In genomic region chr13:51643924-51644828, GRCm38 (mm10) we compare ENCODE assay signal across 8 mouse cellular contexts. TPM values are rescaled to one million over a fixed set of nuclear protein-coding genes. Genes with fewer than 3 reads are reported as not detected.
A peak's percentile ranks its signal among the peaks of the same experiment; 100 is the strongest.
DNase-seq lines count a peak whose midpoint lies in the region; ATAC-seq and TF ChIP-seq lines count a peak whose summit lies in the region.

No protein-coding gene starts in this region.

- peak overlapping the region; percentile 77 for H3K4me3 ChIP-seq in kidney, embryonic 16.5 days (ENCODE audit: low read length)
- peak overlapping the region; percentile 61 for H3K4me3 ChIP-seq in forebrain, postnatal 0 days (ENCODE audit: low read depth, low read length)
- H3K4me3 ChIP-seq in liver, postnatal 0 days (ENCODE audit: low read depth, low read length): peak overlapping the region; percentile 96

- WGBS in kidney, embryonic 16.5 days: 49% methylated on average over 20 of the region's 20 CpGs
- WGBS in forebrain, postnatal 0 days: 44% methylated on average over 20 of the region's 20 CpGs
- WGBS in liver, postnatal 0 days (ENCODE audit: insufficient replicate concordance): 32% methylated on average over 20 of the region's 20 CpGs

- H3K4me2 ChIP-seq in kidney, embryonic 16.5 days (replicated peaks; ENCODE audit: low read depth, low read length): peak overlapping the region; percentile 60
- peak overlapping the region; percentile 98 for H3K4me2 ChIP-seq in forebrain, postnatal 0 days (ENCODE audit: low read depth)
- H3K4me2 ChIP-seq in liver, postnatal 0 days (ENCODE audit: low read depth, low read length): peak overlapping the region; percentile 79

- ATAC-seq in kidney, embryonic 16.5 days (ENCODE audit: low FRiP score, low TSS enrichment): no peak
- ATAC-seq in forebrain, postnatal 0 days: no peak
- no peak for ATAC-seq in liver, postnatal 0 days

- H3K27ac ChIP-seq in kidney, embryonic 16.5 days (ENCODE audit: low read length): peak overlapping the region; percentile 77
- H3K27ac ChIP-seq in forebrain, postnatal 0 days (ENCODE audit: low read depth, low read length): no peak overlapping the region
- H3K27ac ChIP-seq in liver, postnatal 0 days (ENCODE audit: low read depth): peak overlapping the region; percentile 99

- no peak for TF ChIP-seq CTCF in forebrain, postnatal 0 days (IDR thresholded peaks at IDR 0.05; ENCODE audit: low read depth)
- no peak for TF ChIP-seq CTCF in liver, postnatal 0 days (IDR thresholded peaks at IDR 0.05; ENCODE audit: low read depth)

- H3K27me3 ChIP-seq in kidney, embryonic 16.5 days (ENCODE audit: insufficient read depth, low read length): no peaks in the 10 kb centered on the region
- H3K27me3 ChIP-seq in forebrain, postnatal 0 days (ENCODE audit: insufficient read depth, low read length): no peaks in the 10 kb centered on the region
- no peaks in the 10 kb centered on the region for H3K27me3 ChIP-seq in liver, postnatal 0 days (ENCODE audit: insufficient read depth, low read length)

- H3K4me1 ChIP-seq in kidney, embryonic 16.5 days (ENCODE audit: insufficient read depth, low read length): peaks cover 26% of the 10 kb centered on the region
- H3K4me1 ChIP-seq in forebrain, postnatal 0 days (ENCODE audit: insufficient read depth): no peaks in the 10 kb centered on the region
- peaks cover 14% of the 10 kb centered on the region for H3K4me1 ChIP-seq in liver, postnatal 0 days (ENCODE audit: insufficient read depth)

- peak overlapping the region; percentile 66 for H3K9ac ChIP-seq in kidney, embryonic 16.5 days (replicated peaks; ENCODE audit: low read length)
- H3K9ac ChIP-seq in forebrain, postnatal 0 days: peak overlapping the region; percentile 62
- H3K9ac ChIP-seq in liver, postnatal 0 days (replicated peaks): peak overlapping the region; percentile 80

- DNase-seq in kidney, postnatal 14 days: no peak
- peak; percentile 36 for DNase-seq in MEL-GATA-1-ER (ENCODE audit: extremely low read depth, low read depth)
- no peak for DNase-seq in forebrain, postnatal 0 days
- no peak for DNase-seq in liver, postnatal 0 days
- DNase-seq in urinary bladder, adult 18-20 months (ENCODE audit: low spot score in 2 of 2): no peak
- DNase-seq in urinary bladder, postnatal 14 days (ENCODE audit: low spot score): no peak
- no peak for DNase-seq in natural killer cell, adult 2 months (ENCODE audit: low spot score in 2 of 2)

- no peaks in the 10 kb centered on the region for H3K9me3 ChIP-seq in kidney, embryonic 16.5 days (ENCODE audit: low read length)
- H3K9me3 ChIP-seq in forebrain, postnatal 0 days (ENCODE audit: low read length): no peaks in the 10 kb centered on the region
- H3K9me3 ChIP-seq in liver, postnatal 0 days (ENCODE audit: low read length): no peaks in the 10 kb centered on the region

- no peaks in the 10 kb centered on the region for H3K36me3 ChIP-seq in kidney, embryonic 16.5 days (ENCODE audit: insufficient read depth, low read length)
- H3K36me3 ChIP-seq in forebrain, postnatal 0 days (ENCODE audit: insufficient read depth): no peaks in the 10 kb centered on the region
- no peaks in the 10 kb centered on the region; the same call in 1 of the 2 replicates for H3K36me3 ChIP-seq in liver, postnatal 0 days (replicated peaks; ENCODE audit: insufficient read depth, low read length)

- no peak; the same call in 1 of the 2 replicates for TF ChIP-seq EP300 in liver, postnatal 0 days (IDR thresholded peaks at IDR 0.05; ENCODE audit: low read depth)

RNA-seq across cellular contexts. Expression of gene Cks2, which starts 0.9 kb away (rescaled TPM):
- polyA plus RNA-seq in kidney, embryonic 16.5 days (2015; fragmentation: Nextera tagmentation; extraction: Ambion mirVana): 348 and 370 TPM in 2 replicates
- 29.1 and 35.7 TPM in 2 replicates for total RNA-seq in forebrain, postnatal 0 days (2014; rRNA removed)
- 35.8 and 45.3 TPM in 2 replicates for polyA plus RNA-seq in forebrain, postnatal 0 days (2015; fragmentation: Nextera tagmentation; extraction: Ambion mirVana)
- 278 and 292 TPM in 2 replicates for polyA plus RNA-seq in liver, postnatal 0 days (2015; fragmentation: Nextera tagmentation; extraction: Ambion mirVana)

RNA-seq across cellular contexts. Expression of gene Secisbp2, which starts 7.3 kb away (rescaled TPM):
- polyA plus RNA-seq in kidney, embryonic 16.5 days (2015; fragmentation: Nextera tagmentation; extraction: Ambion mirVana): 32.9 and 37.1 TPM in 2 replicates
- 18.1 and 18.7 TPM in 2 replicates for total RNA-seq in forebrain, postnatal 0 days (2014; rRNA removed)
- polyA plus RNA-seq in forebrain, postnatal 0 days (2015; fragmentation: Nextera tagmentation; extraction: Ambion mirVana): 20.2 and 21.8 TPM in 2 replicates
- polyA plus RNA-seq in liver, postnatal 0 days (2015; fragmentation: Nextera tagmentation; extraction: Ambion mirVana): 11.1 and 12.2 TPM in 2 replicates
